Mouse (Mus musculus) ES-Bruce4 (cell line): ENCODE data around the gene Bace2.

Experiments used
- CTCF ChIP-seq: IDR thresholded peaks from one replicate; pipeline ENCODE4 v1.8.1; 2011; ENCODE audit warnings: low read depth, low read length
- EP300 ChIP-seq: IDR thresholded peaks from 2 replicates; pipeline ENCODE4 v1.6.1; 2011; ENCODE audit warnings: low read depth, low read length; ENCODE audit not compliant: insufficient read depth
- POLR2A ChIP-seq: IDR thresholded peaks from one replicate; pipeline ENCODE4 v1.8.1; 2011; ENCODE audit warnings: low read length; ENCODE audit not compliant: insufficient read depth

DNA sequence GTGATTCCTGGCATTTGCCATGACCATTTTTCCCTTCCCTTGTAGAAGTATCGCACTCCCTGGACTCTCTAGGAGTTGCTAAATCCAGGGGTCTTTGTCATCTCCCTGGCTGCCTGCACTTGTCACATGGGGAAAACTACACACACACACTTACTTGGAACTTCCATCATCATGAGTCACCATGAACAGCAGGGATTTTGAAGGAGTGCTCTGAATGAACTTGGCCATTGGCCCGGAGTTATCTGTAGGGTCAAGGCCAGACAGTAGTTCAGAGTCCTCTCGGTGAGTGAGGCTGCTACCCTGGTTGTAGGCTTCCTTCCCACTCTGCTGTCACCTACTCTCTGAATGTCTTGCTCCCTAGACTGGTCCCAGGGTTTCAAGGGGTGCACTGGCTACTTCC is 119.0 kb downstream of the Bace2 start:
- TF ChIP-seq CTCF (no peak), EP300 (no peak), POLR2A (no peak)
